Mouse (Mus musculus) MEL (cell line): Measurements from ENCODE around the gene Zfp654. TPM values are rescaled to one million over a fixed set of nuclear protein-coding genes. Genes with fewer than 3 reads are reported as not detected.
A peak's percentile ranks its signal among the peaks of the same experiment; 100 is the strongest.

Source experiments
- DNase-seq: peaks from one replicate; pipeline ENCODE4 v3.0.0; 2011; ENCODE audit warnings: low read depth, low spot score
- H3K27ac ChIP-seq: 2 replicates; pipeline ENCODE4 v1.5.1; 2012; ENCODE audit warnings: low read depth, mild to moderate bottlenecking, control low read depth, low read length, moderate library complexity; ENCODE audit not compliant: control insufficient read depth
- H3K27me3 ChIP-seq, 2 experiments: fragments of 150-350 bp in 1 of 2; sonication (generic) in 1 of 2; 2 replicates each; pipeline ENCODE4 v1.6.1; 2012; ENCODE audit warnings: low read length in 2 of 2, mild to moderate bottlenecking in 2 of 2, improper control_type of control experiment in 1 of 2, moderate library complexity in 1 of 2; ENCODE audit not compliant: insufficient read depth in 2 of 2, control insufficient read depth in 1 of 2
- H3K36me3 ChIP-seq, 2 experiments: 2 replicates each; pipeline ENCODE4 v1.6.1; 2012 to 2014; ENCODE audit warnings: low read length in 2 of 2, improper control_type of control experiment in 1 of 2, inconsistent platforms in 1 of 2, mild to moderate bottlenecking in 1 of 2; ENCODE audit not compliant: insufficient read depth in 2 of 2, control insufficient read depth in 1 of 2
- H3K4me1 ChIP-seq, 2 experiments: fragments of 150-350 bp in 1 of 2; sonication (generic) in 1 of 2; 2 replicates each; pipeline ENCODE4 v1.6.1; 2012; ENCODE audit warnings: low read length in 2 of 2, improper control_type of control experiment in 1 of 2, mild to moderate bottlenecking in 1 of 2; ENCODE audit not compliant: insufficient read depth in 2 of 2, control insufficient read depth in 1 of 2
- H3K4me3 ChIP-seq, 2 experiments: fragments of 150-350 bp in 1 of 2; sonication (generic) in 1 of 2; 2 replicates each; pipeline ENCODE4 v1.5.1; 2012; ENCODE audit warnings: low read depth in 2 of 2, low read length in 2 of 2, mild to moderate bottlenecking in 2 of 2, moderate library complexity in 2 of 2, control low read depth in 1 of 2, improper control_type of control experiment in 1 of 2; ENCODE audit not compliant: control insufficient read depth in 1 of 2, insufficient read depth in 1 of 2
- H3K79me2 ChIP-seq: 2 replicates; pipeline ENCODE4 v1.6.1; 2012; ENCODE audit warnings: mild to moderate bottlenecking, low read length, moderate library complexity; ENCODE audit not compliant: control insufficient read depth, poor library complexity, insufficient read depth
- H3K9ac ChIP-seq: 2 replicates; pipeline ENCODE4 v1.6.1; 2012; ENCODE audit warnings: low read depth, mild to moderate bottlenecking, control low read depth, low read length, moderate library complexity; ENCODE audit not compliant: control insufficient read depth, poor library complexity, severe bottlenecking
- H3K9me3 ChIP-seq: fragments of 150-350 bp; sonication (generic); replicated peaks from 2 replicates; pipeline ENCODE4 v1.6.1; 2012; ENCODE audit warnings: mild to moderate bottlenecking, low read length, improper control_type of control experiment, moderate library complexity; ENCODE audit not compliant: insufficient read depth
- BHLHE40 ChIP-seq: IDR thresholded peaks from 2 replicates; pipeline ENCODE4 v1.6.1; 2012; ENCODE audit warnings: low read depth, mild to moderate bottlenecking, inconsistent platforms, low read length, improper control_type of control experiment, borderline replicate concordance
- E2F4 ChIP-seq: IDR thresholded peaks from 2 replicates; pipeline ENCODE4 v1.6.1; 2011; ENCODE audit warnings: low read depth, low read length, improper control_type of control experiment, borderline replicate concordance
- EP300 ChIP-seq, 2 experiments: IDR thresholded peaks; 2 replicates each; pipeline ENCODE4 v1.6.1; 2011; ENCODE audit warnings: improper control_type of control experiment in 2 of 2, low read length in 2 of 2, low read depth in 1 of 2, mild to moderate bottlenecking in 1 of 2
- ETS1 ChIP-seq: IDR thresholded peaks from 2 replicates; pipeline ENCODE4 v1.6.1; 2012; ENCODE audit warnings: low read depth, mild to moderate bottlenecking, inconsistent platforms, low read length, improper control_type of control experiment, moderate library complexity
- GATA1 ChIP-seq: IDR thresholded peaks from 2 replicates; pipeline ENCODE4 v1.6.1; 2011; ENCODE audit warnings: low read depth, low read length, improper control_type of control experiment
- MAX ChIP-seq: IDR thresholded peaks from 2 replicates; pipeline ENCODE4 v1.6.1; 2011; ENCODE audit warnings: low read length, improper control_type of control experiment
- MAZ ChIP-seq: IDR thresholded peaks from 2 replicates; pipeline ENCODE4 v1.6.1; 2012; ENCODE audit warnings: low read depth, mild to moderate bottlenecking, inconsistent platforms, low read length, improper control_type of control experiment
- MEF2A ChIP-seq: IDR thresholded peaks from 2 replicates; pipeline ENCODE4 v1.6.1; 2014; ENCODE audit warnings: low read depth, mild to moderate bottlenecking, inconsistent platforms, low read length, improper control_type of control experiment; ENCODE audit not compliant: poor library complexity, insufficient replicate concordance, severe bottlenecking; ENCODE audit errors: extremely low read depth
- MYB ChIP-seq: IDR thresholded peaks from 2 replicates; pipeline ENCODE4 v1.6.1; 2011; ENCODE audit warnings: mild to moderate bottlenecking, low read depth, low read length, improper control_type of control experiment
- NELFE ChIP-seq: IDR thresholded peaks from 2 replicates; pipeline ENCODE4 v1.6.1; 2011; ENCODE audit warnings: low read depth, low read length, improper control_type of control experiment
- POLR2A ChIP-seq, 2 experiments: IDR thresholded peaks; 2 replicates each; pipeline ENCODE4 v1.6.1; 2011 to 2012; ENCODE audit warnings: low read length in 2 of 2, mild to moderate bottlenecking in 2 of 2, control low read depth in 1 of 2, improper control_type of control experiment in 1 of 2, low read depth in 1 of 2, moderate library complexity in 1 of 2; ENCODE audit not compliant: control insufficient read depth in 1 of 2, insufficient read depth in 1 of 2, poor library complexity in 1 of 2
- POLR2AphosphoS5 ChIP-seq: IDR thresholded peaks from 2 replicates; pipeline ENCODE4 v1.6.1; 2012; ENCODE audit warnings: low read depth, borderline replicate concordance, mild to moderate bottlenecking, inconsistent platforms, low read length, moderate library complexity, mixed read lengths
- RAD21 ChIP-seq: IDR thresholded peaks from 2 replicates; pipeline ENCODE4 v1.6.1; 2011; ENCODE audit warnings: mild to moderate bottlenecking, low read depth, low read length, improper control_type of control experiment
- TBP ChIP-seq: IDR thresholded peaks from 2 replicates; pipeline ENCODE4 v1.8.0; 2011; ENCODE audit warnings: low read depth, low read length, improper control_type of control experiment
- TCF12 ChIP-seq: IDR thresholded peaks from 2 replicates; pipeline ENCODE4 v1.6.1; 2014; ENCODE audit warnings: low read depth, mild to moderate bottlenecking, inconsistent platforms, low read length, improper control_type of control experiment, moderate library complexity
- USF2 ChIP-seq, 2 experiments: IDR thresholded peaks; 2 replicates each; pipeline ENCODE4 v1.6.1; 2011 to 2012; ENCODE audit warnings: improper control_type of control experiment in 2 of 2, low read length in 2 of 2, borderline replicate concordance in 1 of 2, inconsistent platforms in 1 of 2, low read depth in 1 of 2, mild to moderate bottlenecking in 1 of 2; ENCODE audit not compliant: insufficient read depth in 1 of 2
- ZNF384 ChIP-seq: IDR thresholded peaks from 2 replicates; pipeline ENCODE4 v1.6.1; 2012; ENCODE audit warnings: low read depth, mild to moderate bottlenecking, inconsistent platforms, low read length, improper control_type of control experiment
- polyA plus RNA-seq, 2 experiments: library from polyadenylated mRNA; stranded (reverse) in 1 of 2; unstranded in 1 of 2; fragments of >175 nt in 1 of 2; fragments of >200 nt in 1 of 2; gene quantifications; 2 replicates each; pipeline versions ENCODE4 v1.2.1 to v1.2.4; 2012; ENCODE audit warnings: low replicate concordance in 2 of 2, low read depth in 1 of 2; ENCODE audit not compliant: insufficient read length in 2 of 2, insufficient read depth in 1 of 2, missing spikeins in 1 of 2
- total RNA-seq: library from RNA; depleted of rRNA; stranded (reverse); fragments of 300-350 nt; gene quantifications from 2 replicates; pipeline ENCODE4 v1.2.3, GENCODE M21; 2012

The Zfp654 gene
- total and polyA plus RNA-seq, 3 experiments: 5.0 to 61.6 (median 6.9) TPM

DNA sequence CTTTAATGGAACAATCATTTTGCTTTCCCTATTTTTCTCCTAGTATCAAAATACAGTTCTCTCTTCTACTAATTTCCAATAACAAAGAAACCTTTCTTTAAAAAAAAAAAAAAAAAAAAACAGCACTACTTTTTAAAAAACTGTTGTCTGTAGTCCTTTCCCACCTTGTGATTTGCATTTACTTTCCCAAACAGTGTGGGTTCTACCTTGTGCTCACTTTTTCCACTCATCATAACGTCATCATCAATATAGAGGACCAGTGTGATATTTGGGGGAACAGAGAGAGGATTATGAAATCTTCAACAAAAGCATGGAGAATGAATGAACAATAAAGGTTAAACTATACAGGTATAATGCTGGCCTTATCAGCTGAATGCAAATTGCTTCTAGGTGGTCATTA, 27.0 kb downstream of the Zfp654 start:
- H3K36me3 ChIP-seq: peaks cover 0 to 26% of the 10 kb centered on the region in 2 experiments; a peak in 2 of 4 replicates
- no peak overlapping the region for H3K4me3 ChIP-seq
- no peaks in the 10 kb centered on the region for H3K27me3 ChIP-seq
- H3K9me3 ChIP-seq: no peaks in the 10 kb centered on the region
- no peak overlapping the region for H3K27ac ChIP-seq
- TF ChIP-seq MAX (no peak), ZNF384 (peak; percentile 37; the same call in 1 of the 2 replicates)
- H3K79me2 ChIP-seq: no peaks in the 10 kb centered on the region; the same call in 1 of the 2 replicates
- DNase-seq: no peak
- H3K4me1 ChIP-seq: no peaks in the 10 kb centered on the region
- H3K9ac ChIP-seq: no peak overlapping the region

DNA sequence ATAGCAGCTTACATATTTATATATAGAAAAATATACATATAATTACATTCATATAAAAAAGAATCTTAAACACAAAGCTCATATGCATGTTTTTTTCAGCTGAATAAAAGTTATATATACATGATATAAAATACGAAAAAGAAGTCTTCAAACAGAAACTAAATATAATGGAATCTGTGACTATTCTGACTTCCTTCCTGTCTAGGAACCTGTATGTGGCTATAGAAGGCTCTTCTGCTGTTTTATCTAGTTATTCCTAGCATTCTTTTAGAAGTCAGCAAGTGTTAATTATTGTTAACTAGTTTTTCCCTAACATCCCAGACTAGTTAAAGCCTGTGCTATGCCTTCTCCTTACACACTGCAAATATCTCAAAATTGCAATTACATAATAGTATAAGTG, 27.6 kb downstream of the Zfp654 start:
- no peaks in the 10 kb centered on the region for H3K4me1 ChIP-seq
- no peaks in the 10 kb centered on the region; the same call in 1 of the 2 replicates for H3K79me2 ChIP-seq
- H3K9me3 ChIP-seq: no peaks in the 10 kb centered on the region
- H3K36me3 ChIP-seq: peaks cover 0 to 21% of the 10 kb centered on the region in 2 experiments; a peak in 2 of 4 replicates
- TF ChIP-seq TCF12 (no peak), BHLHE40 (no peak), MAZ (no peak), MEF2A (no peak), TBP (no peak), E2F4 (no peak), POLR2A (IDR thresholded peaks at IDR 0.05; ENCODE audit: control insufficient read depth in 1 of 2, insufficient read depth in 1 of 2, low read depth in 1 of 2, low read length in 2 of 2, poor library complexity in 1 of 2) (no peak), RAD21 (no peak), POLR2AphosphoS5 (no peak), NELFE (no peak), MYB (no peak), EP300 (IDR thresholded peaks at IDR 0.05; ENCODE audit: low read depth in 1 of 2, low read length in 2 of 2) (no peak), USF2 (IDR thresholded peaks at IDR 0.05; ENCODE audit: borderline replicate concordance in 1 of 2, insufficient read depth in 1 of 2, low read depth in 1 of 2, low read length in 2 of 2) (no peak), ETS1 (no peak), GATA1 (no peak)
- no peaks in the 10 kb centered on the region for H3K27me3 ChIP-seq
- DNase-seq: no peak
- H3K9ac ChIP-seq: no peak overlapping the region
- H3K4me3 ChIP-seq: no peak overlapping the region
- no peak overlapping the region for H3K27ac ChIP-seq
